Mouse (Mus musculus): ENCODE data around the gene Slc12a5. TPM values are rescaled to one million over a fixed set of nuclear protein-coding genes. Genes with fewer than 3 reads are reported as not detected.

Gene Slc12a5
- total and polyA plus RNA-seq, 3 experiments, result 0.50 to 1.3 TPM; not detected in 1

GRCm38 (mm10) chr2:164979749-164980148, 19.1 kb downstream of the Slc12a5 start:
- no peaks in the 10 kb centered on the region for H3K36me3 ChIP-seq (ENCODE audit: control insufficient read depth in 1 of 2, insufficient read depth in 2 of 2, low read length in 2 of 2)
- H3K9me3 ChIP-seq (replicated peaks; ENCODE audit: insufficient read depth, low read length), result no peaks in the 10 kb centered on the region
- DNase-seq (ENCODE audit: low read depth, low spot score), result peak; percentile 81
- no peaks in the 10 kb centered on the region for H3K79me2 ChIP-seq (ENCODE audit: control insufficient read depth, insufficient read depth, low read length, poor library complexity)
- no peak overlapping the region for H3K27ac ChIP-seq (ENCODE audit: control insufficient read depth, low read depth, low read length)
- H3K4me3 ChIP-seq (ENCODE audit: control insufficient read depth in 1 of 2, insufficient read depth in 1 of 2, low read depth in 2 of 2, low read length in 2 of 2), result no peak overlapping the region
- H3K9ac ChIP-seq (ENCODE audit: control insufficient read depth, low read depth, low read length, poor library complexity, severe bottlenecking), result no peak overlapping the region
- peak; percentile 66 for TF ChIP-seq SIN3A (IDR thresholded peaks at IDR 0.05; ENCODE audit: low read length)
- TF ChIP-seq GATA1 (IDR thresholded peaks at IDR 0.05; ENCODE audit: low read depth, low read length), result no peak
- TF ChIP-seq UBTF (IDR thresholded peaks at IDR 0.05; ENCODE audit: borderline replicate concordance, insufficient read depth, low read depth, low read length), result no peak
- no peaks in the 10 kb centered on the region for H3K27me3 ChIP-seq (ENCODE audit: control insufficient read depth in 1 of 2, insufficient read depth in 2 of 2, low read length in 2 of 2)
- H3K4me1 ChIP-seq (ENCODE audit: control insufficient read depth in 1 of 2, insufficient read depth in 2 of 2, low read length in 2 of 2), result no peaks in the 10 kb centered on the region

GRCm38 (mm10) chr2:164985962-164986361, 25.4 kb downstream of the Slc12a5 start:
- Histone ChIP-seq H3K36me3 (ENCODE audit: control insufficient read depth in 1 of 2, insufficient read depth in 2 of 2, low read length in 2 of 2) (no peaks in the 10 kb centered on the region), H3K9me3 (replicated peaks; ENCODE audit: insufficient read depth, low read length) (no peaks in the 10 kb centered on the region), H3K9ac (ENCODE audit: control insufficient read depth, low read depth, low read length, poor library complexity, severe bottlenecking) (no peak overlapping the region), H3K79me2 (ENCODE audit: control insufficient read depth, insufficient read depth, low read length, poor library complexity) (no peaks in the 10 kb centered on the region), H3K27me3 (ENCODE audit: control insufficient read depth in 1 of 2, insufficient read depth in 2 of 2, low read length in 2 of 2) (no peaks in the 10 kb centered on the region), H3K4me3 (ENCODE audit: control insufficient read depth in 1 of 2, insufficient read depth in 1 of 2, low read depth in 2 of 2, low read length in 2 of 2) (no peak overlapping the region), H3K27ac (ENCODE audit: control insufficient read depth, low read depth, low read length) (no peak overlapping the region), H3K4me1 (ENCODE audit: control insufficient read depth in 1 of 2, insufficient read depth in 2 of 2, low read length in 2 of 2) (no peaks in the 10 kb centered on the region)
- DNase-seq (ENCODE audit: low read depth, low spot score), result no peak
- TF ChIP-seq GATA1 (IDR thresholded peaks at IDR 0.05; ENCODE audit: low read depth, low read length) (no peak), CHD2 (IDR thresholded peaks at IDR 0.05; ENCODE audit: low read length) (no peak), JUND (IDR thresholded peaks at IDR 0.05; ENCODE audit: low read depth, low read length) (no peak), NRF1 (IDR thresholded peaks at IDR 0.05; ENCODE audit: insufficient read depth, low read depth, low read length, poor library complexity, severe bottlenecking) (no peak), GABPA (IDR thresholded peaks at IDR 0.05; ENCODE audit: low read depth, low read length) (no peak), SMC3 (IDR thresholded peaks at IDR 0.05; ENCODE audit: low read depth, low read length) (no peak), ZC3H11A (IDR thresholded peaks at IDR 0.05; ENCODE audit: low read depth, low read length) (no peak), RAD21 (IDR thresholded peaks at IDR 0.05; ENCODE audit: low read depth, low read length) (no peak), MXI1 (IDR thresholded peaks at IDR 0.05; ENCODE audit: low read depth, low read length) (no peak), ELF1 (IDR thresholded peaks at IDR 0.05; ENCODE audit: low read depth, low read length) (no peak), ZKSCAN1 (IDR thresholded peaks at IDR 0.05; ENCODE audit: low read depth, low read length) (no peak)

GRCm38 (mm10) chr2:164986371-164987027, 25.9 kb downstream of the Slc12a5 start:
- no peaks in the 10 kb centered on the region for H3K27me3 ChIP-seq (ENCODE audit: control insufficient read depth in 1 of 2, insufficient read depth in 2 of 2, low read length in 2 of 2)
- no peaks in the 10 kb centered on the region for H3K79me2 ChIP-seq (ENCODE audit: control insufficient read depth, insufficient read depth, low read length, poor library complexity)
- H3K4me1 ChIP-seq (ENCODE audit: control insufficient read depth in 1 of 2, insufficient read depth in 2 of 2, low read length in 2 of 2), result 0 out of 4 replicates have a peak, but pooled peaks cover 0 to 2% of the 10 kb centered on the region in 2 experiments
- H3K36me3 ChIP-seq (ENCODE audit: control insufficient read depth in 1 of 2, insufficient read depth in 2 of 2, low read length in 2 of 2), result no peaks in the 10 kb centered on the region
- TF ChIP-seq MEF2A (IDR thresholded peaks at IDR 0.05; ENCODE audit: extremely low read depth, insufficient replicate concordance, low read depth, low read length, poor library complexity, severe bottlenecking) (no peak), ETS1 (IDR thresholded peaks at IDR 0.05; ENCODE audit: low read depth, low read length) (no peak), MYC (IDR thresholded peaks at IDR 0.05; ENCODE audit: low read depth, low read length) (no peak), EP300 (IDR thresholded peaks at IDR 0.05; ENCODE audit: low read depth in 1 of 2, low read length in 2 of 2) (no peak), ELF1 (IDR thresholded peaks at IDR 0.05; ENCODE audit: low read depth, low read length) (no peak), TCF12 (IDR thresholded peaks at IDR 0.05; ENCODE audit: low read depth, low read length) (no peak), POLR2AphosphoS5 (IDR thresholded peaks at IDR 0.05; ENCODE audit: borderline replicate concordance, low read depth, low read length) (no peak), TBP (IDR thresholded peaks at IDR 0.05; ENCODE audit: low read depth, low read length) (no peak)
- DNase-seq (ENCODE audit: low read depth, low spot score), result no peak
- H3K9ac ChIP-seq (ENCODE audit: control insufficient read depth, low read depth, low read length, poor library complexity, severe bottlenecking), result no peak overlapping the region
- H3K9me3 ChIP-seq (replicated peaks; ENCODE audit: insufficient read depth, low read length), result no peaks in the 10 kb centered on the region
- H3K4me3 ChIP-seq (ENCODE audit: control insufficient read depth in 1 of 2, insufficient read depth in 1 of 2, low read depth in 2 of 2, low read length in 2 of 2), result no peak overlapping the region
- H3K27ac ChIP-seq (ENCODE audit: control insufficient read depth, low read depth, low read length), result no peak overlapping the region

Measured in MEL (cell line).